18 mouse cellular contexts compared by ENCODE assay signal in genomic region chr17:25738861-25739260, GRCm38 (mm10). TPM values are rescaled to one million over a fixed set of nuclear protein-coding genes. Genes with fewer than 3 reads are reported as not detected.
"Had no signal": no experiment of that assay in that cellular context is flagged by ENCODE, and none has a peak within 500 bp of the region (broad histone marks: within the 10 kb centered on the region; RNA-seq: fewer than 3 reads in every experiment).

No protein-coding gene starts in this region.

- H3K27me3 ChIP-seq: neural tube, embryonic 15.5 days; stomach, embryonic 15.5 days had no signal

- H3K36me3 ChIP-seq: neural tube, embryonic 15.5 days; stomach, embryonic 15.5 days had no signal

- DNase-seq: retina, postnatal 1 day; right cerebral cortex, adult 18-20 months; right cerebral cortex, postnatal 14 days; right cerebral cortex, postnatal 25 days; right cerebral cortex, postnatal 4 days; spleen, adult 18-20 months; thymus, adult 18-20 months; thymus, adult 2 months; thymus, postnatal 14 days; thymus, postnatal 25 days; thymus, postnatal 36 days; thymus, postnatal 4 days had no signal

- H3K27ac ChIP-seq: neural tube, embryonic 15.5 days; stomach, embryonic 15.5 days; stomach, postnatal 0 days had no signal

- H3K9me3 ChIP-seq: neural tube, embryonic 15.5 days; stomach, embryonic 15.5 days had no signal

- H3K4me2 ChIP-seq: neural tube, embryonic 15.5 days; stomach, embryonic 15.5 days had no signal

- H3K9ac ChIP-seq: neural tube, embryonic 15.5 days; stomach, embryonic 15.5 days had no signal

- H3K4me3 ChIP-seq: neural tube, embryonic 15.5 days; stomach, embryonic 15.5 days had no signal

- H3K4me1 ChIP-seq: neural tube, embryonic 15.5 days; stomach, embryonic 15.5 days had no signal

RNA-seq across cellular contexts. Expression of gene Mslnl, which starts 3.0 kb away (rescaled TPM):
- polyA plus RNA-seq: neural tube, embryonic 14.5 days; neural tube, embryonic 15.5 days; stomach, embryonic 14.5 days; stomach, embryonic 15.5 days had no signal

RNA-seq across cellular contexts. Expression of gene Msln, which starts 15.3 kb away (rescaled TPM):
- polyA plus RNA-seq: neural tube, embryonic 14.5 days had no signal

RNA-seq across cellular contexts. Expression of gene Gng13, which starts 21.9 kb away (rescaled TPM):
- polyA plus RNA-seq: urinary bladder, adult 2 months had no signal
